Mouse (Mus musculus): ENCODE results near the gene Stoml3. TPM values are rescaled to one million over a fixed set of nuclear protein-coding genes. Genes with fewer than 3 reads are reported as not detected.

Stoml3 gene
- total RNA-seq, 2 experiments from 2014 or later, result not detected

GRCm38 (mm10) chr3:53477468-53477867 lies 11.0 kb upstream of the Stoml3 start:
- DNase-seq (ENCODE audit: low spot score in 2 of 2), result no peak

DNA sequence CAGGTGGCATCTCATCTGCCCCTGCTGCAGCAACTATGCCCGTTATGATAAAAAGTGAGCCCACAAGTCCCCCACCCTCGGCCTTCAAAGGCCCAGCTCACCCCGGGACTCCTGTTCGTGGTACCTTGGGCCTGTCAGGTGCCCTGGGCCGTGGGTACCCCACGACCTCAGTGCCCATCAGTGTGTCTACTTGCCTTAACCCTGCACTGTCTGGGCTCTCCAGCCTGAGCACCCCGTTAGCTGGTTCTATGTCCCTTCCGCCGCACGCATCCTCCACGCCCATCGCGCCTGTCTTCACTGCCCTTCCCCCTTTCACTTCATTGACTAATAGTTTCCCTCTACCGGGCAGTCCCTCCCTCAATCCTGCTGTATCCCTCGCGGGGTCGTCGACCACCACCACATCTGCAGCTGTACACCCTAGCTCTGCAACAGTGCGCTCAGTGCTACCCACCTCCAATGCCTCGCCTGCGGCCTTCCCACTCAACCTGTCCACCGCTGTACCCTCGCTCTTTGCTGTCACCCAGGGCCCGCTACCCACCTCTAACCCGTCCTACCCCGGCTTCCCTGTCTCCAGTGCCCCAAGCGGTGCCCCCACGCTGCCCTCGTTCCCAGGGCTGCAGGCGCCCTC lies 9.9 kb upstream of the Stoml3 start:
- no peak for DNase-seq (ENCODE audit: low spot score in 2 of 2)

GRCm38 (mm10) chr3:53483414-53484059 lies 4.9 kb upstream of the Stoml3 start:
- DNase-seq (ENCODE audit: low spot score in 2 of 2), result no peak

DNA sequence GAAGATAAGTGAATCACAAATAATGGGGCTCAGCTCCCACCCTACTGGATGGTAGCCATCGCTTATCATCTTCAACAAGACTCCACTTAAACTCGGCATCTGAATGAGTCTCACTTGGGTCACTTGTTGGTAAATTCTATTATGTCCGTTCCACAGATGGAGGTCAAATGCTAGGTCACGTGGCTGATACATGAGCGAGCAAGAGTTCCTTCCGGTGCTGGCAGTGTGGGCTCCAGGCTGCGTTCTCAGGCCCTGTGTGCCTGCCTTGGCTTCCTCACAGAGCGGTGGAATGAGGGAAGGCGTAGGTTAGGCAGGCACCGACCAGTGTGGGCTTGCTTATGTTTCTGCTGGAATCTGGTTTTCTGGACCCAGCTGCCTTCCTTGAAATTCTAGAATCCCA lies 1.9 kb upstream of the Stoml3 start:
- DNase-seq (ENCODE audit: low spot score in 2 of 2), result no peak

DNA sequence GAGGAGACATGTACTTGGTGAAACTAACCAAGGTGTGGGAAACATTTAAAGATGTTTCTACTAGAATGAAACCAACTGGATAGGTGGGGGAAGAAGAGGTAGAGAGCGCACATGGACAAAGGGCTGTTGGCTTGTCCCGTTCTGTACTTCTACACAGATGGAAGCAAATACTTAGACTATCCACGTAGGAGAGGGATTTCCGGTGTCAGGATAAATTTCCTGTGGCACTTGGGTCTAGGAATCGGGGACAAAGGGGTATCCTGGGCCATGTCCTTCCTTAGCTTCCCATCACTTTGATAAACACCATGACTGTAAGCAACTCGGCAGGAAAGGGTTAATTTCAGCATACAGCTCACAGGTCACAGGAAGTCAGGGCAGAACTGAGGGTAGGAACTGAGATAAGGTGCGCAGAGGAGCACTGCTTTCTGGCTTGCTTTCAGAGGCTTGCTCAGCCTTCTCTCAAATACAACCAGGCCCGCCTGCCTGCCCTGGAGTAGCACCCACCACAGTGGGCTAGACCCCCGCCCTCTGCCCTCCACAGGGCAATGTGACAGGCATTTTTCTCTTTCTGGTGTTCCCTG lies 1.4 kb upstream of the Stoml3 start:
- DNase-seq (ENCODE audit: low spot score in 2 of 2), result no peak

GRCm38 (mm10) chr3:53498351-53498905 lies 10.0 kb downstream of the Stoml3 start:
- no peak for DNase-seq (ENCODE audit: low spot score in 2 of 2)

DNA sequence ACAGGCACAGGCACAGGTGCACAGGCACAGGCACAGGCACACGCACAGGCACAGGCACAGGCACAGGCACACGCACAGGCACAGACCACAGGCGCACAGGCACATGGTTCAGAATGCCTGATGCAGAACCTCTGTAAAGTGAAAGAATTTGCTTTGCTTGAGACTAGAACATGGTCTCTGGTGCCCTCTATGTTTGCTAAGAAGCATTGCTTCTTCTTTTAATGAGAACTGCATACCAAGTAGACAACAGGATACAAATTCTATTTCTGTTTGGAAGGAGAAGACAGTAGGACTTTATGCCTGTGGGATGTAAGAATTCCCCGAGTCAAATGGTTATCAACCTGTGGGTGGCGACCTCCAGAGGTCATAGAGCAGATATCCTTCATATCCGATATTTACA lies 14.0 kb downstream of the Stoml3 start:
- no peak for DNase-seq (ENCODE audit: low spot score in 2 of 2)

DNA sequence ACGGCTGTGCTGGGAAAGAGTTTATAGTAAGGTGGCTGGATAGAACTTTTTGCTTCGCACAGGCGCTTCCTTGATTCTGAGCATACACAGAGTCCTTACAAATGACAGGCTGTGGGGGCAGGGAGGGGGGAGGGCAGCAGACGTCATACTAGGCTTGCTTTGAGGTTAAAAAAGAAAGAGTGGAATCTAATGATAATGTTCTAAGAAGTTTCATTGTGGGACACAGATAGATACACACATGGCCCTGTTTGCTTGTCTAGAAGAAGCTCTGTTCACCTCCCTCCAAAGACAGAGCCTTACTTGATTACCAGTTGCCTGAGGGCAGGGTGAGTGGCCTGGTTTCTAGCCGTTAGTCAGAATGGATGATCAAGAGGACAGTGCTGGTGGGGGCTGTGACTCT lies 24.6 kb downstream of the Stoml3 start:
- no peak for DNase-seq (ENCODE audit: low spot score in 2 of 2)

DNA sequence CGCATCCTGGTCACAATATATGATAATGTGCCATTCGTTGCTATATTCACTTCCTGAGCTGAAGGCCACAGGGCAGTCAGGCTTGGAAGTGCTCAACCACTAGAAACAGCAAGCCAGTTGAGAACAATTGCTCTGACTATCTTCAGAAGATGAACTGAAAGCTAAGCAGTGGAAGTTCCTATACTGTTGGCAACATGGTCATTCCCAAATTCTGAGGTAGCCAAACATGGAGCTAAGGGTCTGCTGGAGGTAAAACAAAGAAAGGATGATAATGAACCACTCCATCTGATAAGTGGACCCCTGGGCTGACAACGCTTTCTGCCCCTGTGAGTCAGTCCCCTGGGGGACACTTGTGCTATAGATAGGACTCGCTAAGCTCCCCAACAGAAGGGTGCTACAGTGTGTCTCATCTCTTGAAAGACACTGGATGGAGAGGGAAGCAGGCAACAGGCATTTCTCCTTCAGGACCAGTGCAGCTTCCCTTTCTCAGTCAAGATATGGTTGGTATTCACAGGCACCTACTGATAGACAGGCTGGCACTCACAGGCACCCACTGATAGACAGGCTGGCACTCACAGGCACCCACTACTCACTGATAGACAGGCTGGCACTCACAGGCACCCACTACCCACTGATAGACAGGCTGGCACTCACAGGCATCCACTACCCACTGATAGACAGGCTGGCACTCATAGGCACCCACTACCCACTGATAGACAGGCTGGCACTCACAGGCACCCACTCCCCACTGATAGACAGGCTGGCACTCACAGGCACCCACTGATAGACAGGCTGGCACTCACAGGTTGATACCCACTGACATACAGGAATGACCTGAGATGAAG lies 26.0 kb downstream of the Stoml3 start:
- DNase-seq (ENCODE audit: low spot score in 2 of 2), result no peak

DNA sequence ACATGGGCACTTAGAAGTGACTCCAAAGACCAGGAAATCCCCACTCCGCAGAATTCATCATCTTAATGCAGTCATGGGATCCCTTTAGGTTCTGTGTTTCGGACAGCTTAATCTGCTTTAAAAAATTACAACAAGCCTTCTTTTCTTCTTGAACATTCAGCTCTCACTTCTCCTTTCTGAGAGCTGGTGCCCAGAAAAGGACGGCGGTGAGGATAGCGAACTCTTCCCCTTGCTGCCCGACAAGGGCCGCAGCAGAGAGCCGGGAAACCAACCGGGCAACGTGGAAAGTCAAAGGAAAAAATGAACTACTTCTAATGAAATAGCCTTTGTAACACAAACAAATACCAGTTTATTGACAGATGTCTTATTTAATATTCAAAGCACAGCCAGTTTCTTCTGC lies 34.3 kb downstream of the Stoml3 start:
- no peak for DNase-seq (ENCODE audit: low spot score in 2 of 2)

DNA sequence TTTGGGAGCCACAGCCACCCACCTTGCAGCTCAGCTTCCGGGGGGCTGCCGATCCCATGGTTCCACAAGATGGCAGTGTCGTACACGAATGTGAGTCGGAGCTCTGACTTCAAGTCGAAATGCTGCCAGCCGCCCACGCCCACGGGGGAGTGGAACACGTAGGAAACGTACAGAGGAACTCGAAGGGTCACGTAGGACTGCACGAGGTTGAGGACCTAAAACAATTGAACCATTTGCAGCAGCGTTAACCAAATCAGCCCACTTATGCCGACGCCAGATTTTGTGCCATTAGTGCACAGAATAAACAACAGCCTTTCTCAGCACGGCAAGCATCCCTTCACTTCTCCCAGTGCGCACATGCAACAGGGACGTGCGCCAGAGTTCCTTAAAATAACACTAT lies 37.3 kb downstream of the Stoml3 start:
- DNase-seq (ENCODE audit: low spot score in 2 of 2), result peak; percentile 36 to 48

DNA sequence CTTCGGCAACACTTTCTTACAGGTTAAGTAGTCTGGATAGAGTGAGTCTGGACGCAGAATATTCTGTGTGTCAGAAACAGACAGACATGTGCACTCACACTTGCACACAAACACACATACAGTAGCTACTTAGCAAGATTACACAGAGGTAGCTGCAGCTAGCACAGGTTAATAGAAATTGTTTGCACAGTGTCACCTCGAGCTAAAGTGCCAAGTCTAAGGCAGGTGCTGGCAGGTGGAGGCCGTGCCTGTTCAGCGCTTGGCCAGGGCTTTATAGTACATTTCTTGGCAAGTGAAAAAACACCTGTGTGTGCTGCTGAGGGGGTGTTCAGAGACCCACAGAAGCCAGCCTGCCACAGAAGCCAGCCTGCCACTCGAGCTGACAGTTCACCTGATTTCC lies 41.9 kb downstream of the Stoml3 start:
- DNase-seq (ENCODE audit: low spot score in 2 of 2), result no peak

DNA sequence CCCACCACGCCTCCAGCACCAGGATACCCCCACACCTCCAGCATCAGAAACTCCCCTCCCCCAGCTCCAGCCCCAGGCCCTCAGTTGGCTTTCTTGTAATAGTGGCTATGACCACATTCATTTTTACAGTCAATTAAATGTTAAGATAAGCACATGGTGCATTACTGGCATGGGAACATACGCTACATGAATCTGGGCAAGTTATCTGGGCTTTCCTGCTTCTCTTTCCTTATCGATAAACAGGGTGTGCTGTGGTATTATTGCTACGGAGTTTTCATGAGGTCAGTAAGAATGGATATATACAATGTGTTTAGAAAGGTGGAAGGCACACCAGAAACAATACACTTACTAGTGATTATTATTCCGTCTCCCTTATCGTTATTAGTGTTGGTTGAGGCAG lies 43.6 kb downstream of the Stoml3 start:
- no peak for DNase-seq (ENCODE audit: low spot score in 2 of 2)

DNA sequence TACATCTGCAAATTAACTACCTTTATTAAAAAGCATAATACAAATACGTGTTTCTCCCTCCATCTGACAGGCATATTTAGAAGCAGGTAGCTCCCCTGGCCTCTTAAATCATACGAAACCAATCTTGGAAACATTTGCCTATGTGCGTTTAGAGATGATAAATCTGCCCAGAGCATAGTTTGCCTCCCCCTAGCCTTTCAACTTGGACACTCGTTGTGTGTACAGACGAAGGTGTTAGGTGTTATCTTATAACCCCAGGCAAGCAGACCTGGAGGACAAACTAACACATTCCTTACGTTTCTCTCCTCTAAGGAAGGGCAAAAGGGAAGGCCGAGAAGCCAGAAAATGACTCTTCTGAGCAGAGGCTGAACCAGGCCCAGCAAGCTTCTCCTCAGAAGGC lies 64.2 kb downstream of the Stoml3 start:
- no peak for DNase-seq (ENCODE audit: low spot score in 2 of 2)

GRCm38 (mm10) chr3:53555031-53555952 lies 66.8 kb downstream of the Stoml3 start:
- DNase-seq (ENCODE audit: low spot score in 2 of 2), result no peak

DNA sequence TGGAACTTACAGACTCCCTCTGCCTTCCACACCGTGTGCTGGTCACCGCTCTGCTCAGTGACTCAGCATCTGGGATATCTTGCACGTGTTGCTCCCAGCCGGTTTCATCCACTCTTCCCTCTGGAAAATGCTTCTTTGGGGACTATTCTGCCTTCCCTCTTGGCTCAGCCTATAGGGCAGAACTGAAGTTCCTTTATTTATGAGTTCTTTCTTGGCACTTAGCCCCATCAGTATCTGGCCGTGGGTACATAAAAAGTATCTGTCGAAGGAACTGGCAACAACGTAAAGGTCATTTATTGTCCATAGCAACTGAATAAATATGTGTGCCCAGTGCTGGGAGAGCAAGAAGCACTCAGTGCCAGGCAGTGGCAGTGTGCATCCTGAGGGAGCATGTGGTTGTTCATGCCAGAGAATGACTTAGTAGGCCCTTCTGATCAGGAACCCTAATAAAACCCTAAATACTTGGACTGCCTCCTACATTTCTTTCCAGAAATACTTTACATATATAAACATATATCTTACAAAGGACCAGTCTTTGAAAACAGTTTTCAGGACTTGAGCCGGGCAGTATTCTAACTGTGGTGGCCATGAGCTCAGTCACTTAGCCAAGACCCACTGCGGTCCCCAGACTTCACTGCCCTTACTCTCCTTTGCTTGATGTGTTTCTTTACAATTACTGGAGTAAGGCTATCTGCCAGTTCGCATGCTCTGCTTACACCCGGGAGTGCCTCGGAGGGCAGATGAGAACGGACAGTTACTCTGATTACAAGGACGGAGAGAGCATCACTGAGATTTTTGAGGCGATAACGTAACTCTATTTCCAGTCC lies 69.1 kb downstream of the Stoml3 start:
- DNase-seq (ENCODE audit: low spot score in 2 of 2), result no peak
